Mouse (Mus musculus): ENCODE measurements at regions not wholly inside any gene's neighbourhood (a gene's known extent, or its start where the extent isn't known, plus 50 kb on each side); places are given as distances from the start of the nearest gene placed in this dataset.

DNA sequence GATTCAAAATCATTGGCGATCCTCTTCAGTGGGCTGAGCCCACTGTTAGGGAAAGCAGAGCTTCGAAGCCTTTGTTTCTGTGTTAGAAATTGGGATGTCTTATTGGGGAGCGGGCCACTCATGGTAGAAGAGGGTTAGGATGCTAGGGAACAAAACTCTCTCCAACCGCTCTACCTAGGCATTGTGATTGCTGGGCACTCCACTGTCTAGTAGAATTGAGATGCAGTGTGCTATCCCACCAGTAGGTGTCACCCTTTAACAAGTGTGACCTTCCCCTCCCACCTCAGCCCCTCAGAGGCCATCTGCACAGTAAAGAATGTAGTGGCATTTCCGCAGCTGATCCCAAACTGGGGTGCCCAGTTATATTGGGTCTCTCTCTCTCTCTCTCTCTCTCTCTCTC, 52.2 kb upstream of the Dlx2 start:
- TF ChIP-seq CTCF (IDR thresholded peaks at IDR 0.05; ENCODE audit: low read depth, low read length) (peak; percentile 74), POLR2A (IDR thresholded peaks at IDR 0.05; ENCODE audit: borderline replicate concordance, low read depth, low read length) (no peak)
